Mouse (Mus musculus): ENCODE results near the gene Foxn3.

Foxn3 gene

GRCm38 (mm10) chr12:99562073-99562866 lies 1.1 kb downstream of the Foxn3 start:
- DNase-seq (ENCODE audit: low spot score in 2 of 2), result peak; percentile 14 to 30

DNA sequence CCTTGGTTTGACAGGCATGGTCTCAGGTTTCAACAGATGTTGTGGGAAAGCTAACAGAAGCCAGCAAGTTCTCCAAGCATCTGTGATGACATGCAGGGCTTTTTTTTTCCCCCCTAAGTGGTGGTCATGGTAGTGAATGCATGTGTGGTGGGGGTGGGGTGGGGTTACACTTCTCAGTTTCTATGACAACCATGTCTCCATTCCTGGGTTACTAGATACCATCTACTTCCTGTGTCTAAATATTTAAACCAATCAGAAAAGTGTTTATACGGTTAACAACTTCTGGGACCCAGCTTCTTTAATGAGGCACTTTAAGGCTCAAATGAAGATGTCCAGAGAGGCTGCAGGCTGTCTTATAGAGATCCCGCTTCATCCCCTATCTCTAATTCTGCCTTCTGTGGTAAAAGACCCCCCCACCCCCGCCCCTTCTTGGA lies 2.0 kb downstream of the Foxn3 start:
- no peak for DNase-seq (ENCODE audit: low spot score in 2 of 2)

GRCm38 (mm10) chr12:99560701-99561332 lies 2.6 kb downstream of the Foxn3 start:
- DNase-seq (ENCODE audit: low spot score in 2 of 2), result no peak

DNA sequence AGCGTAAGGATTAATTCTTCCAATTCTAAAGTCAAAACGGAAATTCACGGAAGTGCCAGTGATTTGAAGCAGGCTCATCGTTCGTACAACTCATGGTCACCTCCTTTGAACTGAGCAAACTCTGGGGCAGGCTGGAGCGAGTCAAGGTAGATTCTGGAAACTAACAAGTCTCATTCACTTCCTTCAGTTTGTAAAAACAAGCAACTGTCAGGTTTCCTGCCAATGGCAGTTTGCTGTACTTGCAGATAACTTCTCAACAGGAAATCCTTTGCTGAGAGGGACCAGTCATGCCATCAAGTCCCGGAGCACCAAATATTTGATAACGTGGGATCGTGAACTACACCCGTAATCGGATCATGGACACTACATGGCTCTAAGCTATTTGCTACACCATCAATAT lies 3.9 kb downstream of the Foxn3 start:
- DNase-seq (ENCODE audit: low spot score in 2 of 2), result no peak

DNA sequence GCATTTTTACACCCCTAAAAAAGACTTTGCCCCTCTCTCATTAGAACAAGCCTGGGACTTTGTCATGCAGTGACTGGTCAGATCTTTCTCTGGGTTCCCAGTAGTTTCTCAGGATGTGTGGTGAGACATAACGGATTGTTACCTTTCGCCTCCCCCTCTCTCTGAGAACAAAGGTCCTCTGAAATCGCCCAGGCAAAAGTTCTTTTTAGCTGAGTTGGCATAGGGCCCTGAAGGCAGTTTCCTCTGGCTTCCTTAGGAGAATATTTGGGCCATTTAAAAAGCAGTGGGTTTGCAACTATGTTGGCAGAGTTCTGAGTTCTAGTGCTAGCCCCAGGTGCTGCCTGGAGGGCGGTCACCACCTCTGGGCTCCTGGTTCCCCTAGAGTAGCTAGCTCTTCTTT lies 4.9 kb downstream of the Foxn3 start:
- no peak for DNase-seq (ENCODE audit: low spot score in 2 of 2)

- no peak for DNase-seq (ENCODE audit: low spot score in 2 of 2)
Observed at GRCm38 (mm10) chr12:99557498-99557897, 5.9 kb downstream of the Foxn3 start.

GRCm38 (mm10) chr12:99550629-99551028 lies 12.8 kb downstream of the Foxn3 start:
- no peak for DNase-seq (ENCODE audit: low spot score in 2 of 2)

DNA sequence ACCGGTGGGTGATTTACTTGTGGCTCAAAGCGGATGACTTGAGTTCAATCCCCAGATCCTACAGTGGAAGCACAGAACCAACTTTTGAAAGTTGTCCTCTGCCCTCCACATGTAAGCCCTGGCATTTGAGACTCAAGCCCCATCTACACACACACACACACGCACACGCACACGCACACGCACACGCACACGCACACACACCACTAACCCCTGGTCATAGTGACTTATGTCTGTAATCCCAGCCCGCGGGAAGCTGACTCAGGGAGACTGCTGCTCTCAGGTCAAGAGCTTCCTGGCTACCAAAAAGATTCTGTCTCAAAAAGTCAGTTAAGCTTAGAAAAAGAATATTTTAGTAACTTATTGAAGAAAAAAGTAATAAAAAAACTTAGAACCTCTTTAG lies 13.6 kb downstream of the Foxn3 start:
- DNase-seq (ENCODE audit: low spot score in 2 of 2), result no peak

GRCm38 (mm10) chr12:99548419-99548818 lies 15.0 kb downstream of the Foxn3 start:
- DNase-seq (ENCODE audit: low spot score in 2 of 2), result no peak

- DNase-seq (ENCODE audit: low spot score in 2 of 2), result no peak
Observed at GRCm38 (mm10) chr12:99547295-99547694, 16.1 kb downstream of the Foxn3 start.

- no peak for DNase-seq (ENCODE audit: low spot score in 2 of 2)
Observed at GRCm38 (mm10) chr12:99545270-99545770, 18.1 kb downstream of the Foxn3 start.

GRCm38 (mm10) chr12:99544262-99545128 lies 18.9 kb downstream of the Foxn3 start:
- DNase-seq (ENCODE audit: low spot score in 2 of 2), result no peak

DNA sequence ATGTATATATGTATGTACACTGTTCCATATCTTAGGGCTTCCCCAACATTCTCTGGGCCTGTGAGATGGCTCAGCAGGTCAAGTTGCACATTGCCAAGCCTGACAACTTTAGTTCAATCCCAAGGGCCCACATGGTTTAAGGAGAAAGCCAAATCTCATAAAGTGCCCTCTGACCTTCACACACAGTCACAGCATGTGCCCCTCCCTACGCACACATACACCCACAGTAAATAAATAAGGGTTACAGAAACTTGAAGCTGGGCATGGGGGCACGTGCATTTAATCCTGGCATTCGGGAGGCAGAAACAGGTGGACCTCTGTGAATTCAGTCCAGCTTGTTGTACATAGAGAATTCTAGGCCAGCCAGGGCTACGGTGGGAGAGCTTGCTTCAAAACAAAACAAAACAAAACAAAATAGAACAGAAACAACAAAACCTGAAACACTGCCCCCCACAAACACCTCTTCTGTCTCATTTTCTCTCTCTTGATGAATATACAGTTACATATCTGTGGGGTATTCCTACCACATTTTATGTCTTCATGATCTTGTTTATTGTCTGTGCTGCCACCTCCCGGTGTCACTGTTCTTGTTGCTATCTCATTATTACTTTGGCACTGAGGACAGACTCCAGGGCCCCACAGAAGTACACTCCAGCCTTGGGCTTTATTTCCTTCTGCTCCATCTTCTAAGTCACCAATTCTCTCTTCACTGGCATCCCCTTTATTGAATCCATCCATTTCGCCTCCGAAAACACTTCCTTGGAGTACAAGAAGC lies 19.8 kb downstream of the Foxn3 start:
- no peak for DNase-seq (ENCODE audit: low spot score in 2 of 2)

DNA sequence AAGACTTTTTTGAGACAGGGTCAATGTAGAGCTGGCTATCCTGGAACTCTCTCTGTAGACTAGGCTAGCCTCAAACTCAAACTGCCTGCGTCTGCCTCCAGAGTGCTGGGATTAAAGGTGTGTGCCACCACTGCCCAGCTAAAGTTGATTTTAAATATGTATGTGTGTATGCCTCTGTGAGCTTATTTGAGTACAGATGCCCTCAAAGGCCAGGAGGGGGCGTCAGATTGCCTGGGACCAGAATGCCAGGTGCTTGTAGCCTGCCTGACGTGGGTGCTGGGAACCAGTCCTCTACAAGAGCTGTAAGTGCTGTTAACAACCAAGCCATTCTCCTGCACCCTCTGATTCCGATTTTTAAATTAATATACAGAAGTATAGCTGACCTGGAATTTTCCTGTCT lies 23.2 kb downstream of the Foxn3 start:
- DNase-seq (ENCODE audit: low spot score in 2 of 2), result no peak

GRCm38 (mm10) chr12:99537316-99537715 lies 26.1 kb downstream of the Foxn3 start:
- DNase-seq (ENCODE audit: low spot score in 2 of 2), result no peak

DNA sequence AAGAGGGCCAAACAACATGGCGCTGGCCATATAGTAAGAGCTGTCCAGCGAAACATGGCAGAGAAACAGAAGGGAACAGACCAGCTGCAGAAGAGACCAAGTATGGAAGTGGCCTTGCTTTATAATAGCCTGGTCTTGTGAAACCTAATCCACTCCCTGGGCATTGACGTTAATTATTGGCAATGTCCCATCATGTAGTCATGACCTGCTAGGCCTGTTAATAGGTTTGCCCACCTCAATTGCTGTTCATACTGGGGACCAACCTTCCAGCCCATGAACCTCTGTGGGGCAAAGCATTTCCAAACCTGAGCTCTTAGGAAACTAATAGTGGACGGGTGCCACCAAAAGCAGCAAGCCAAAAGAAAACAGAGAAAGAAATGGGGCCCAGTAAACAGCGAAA lies 27.0 kb downstream of the Foxn3 start:
- no peak for DNase-seq (ENCODE audit: low spot score in 2 of 2)

DNA sequence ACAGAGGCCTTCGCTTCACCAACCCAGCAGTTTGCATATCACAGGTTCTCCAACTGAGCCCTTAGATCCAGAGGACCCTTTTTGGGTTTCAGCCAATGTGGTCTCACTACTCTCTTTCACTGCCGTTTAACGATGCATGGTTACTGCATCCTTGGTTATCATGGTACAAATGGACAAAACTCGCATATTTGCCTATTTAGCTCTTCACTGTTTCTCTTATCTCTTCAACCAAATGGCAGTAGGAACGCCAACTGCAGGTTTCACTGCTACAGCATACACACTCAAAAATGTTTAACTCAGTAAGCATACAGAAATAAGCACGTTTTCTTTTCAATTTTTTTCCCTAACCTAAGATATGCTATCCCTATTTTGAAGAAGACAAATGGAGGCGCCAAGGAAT lies 31.0 kb downstream of the Foxn3 start:
- no peak for DNase-seq (ENCODE audit: low spot score in 2 of 2)

DNA sequence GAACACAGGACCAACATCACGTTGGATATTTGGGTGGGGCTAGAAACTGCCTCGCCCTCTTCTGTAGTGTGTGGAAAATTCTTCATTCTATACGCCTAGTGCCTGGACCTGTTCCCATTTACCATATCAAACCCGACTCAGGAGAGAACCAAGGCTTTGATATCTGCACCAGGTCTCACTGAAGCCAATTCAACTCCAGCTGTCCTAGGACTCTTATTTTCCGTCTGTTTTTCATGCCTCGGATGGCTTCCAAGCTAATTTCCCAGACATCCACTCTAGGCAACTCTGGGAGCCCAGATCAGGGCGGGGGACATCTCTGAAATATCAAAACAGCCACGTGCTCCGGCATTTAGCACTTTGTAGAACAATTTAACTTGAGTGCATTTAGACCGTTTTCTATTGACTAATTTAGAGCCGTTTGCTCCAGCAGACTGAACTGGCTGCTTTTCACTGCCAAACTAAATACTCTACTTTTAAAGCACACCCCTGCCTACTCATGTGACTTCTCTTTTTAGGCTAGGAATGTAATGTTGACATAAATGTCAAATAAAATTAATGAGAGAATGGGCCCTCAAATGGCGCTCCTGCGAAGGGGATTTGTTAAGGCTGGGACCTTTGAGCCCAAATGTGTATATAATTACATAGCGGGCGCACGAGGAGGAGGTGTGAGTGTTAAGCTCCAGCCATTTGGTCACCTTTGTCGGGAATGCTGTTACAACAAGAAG lies 33.5 kb downstream of the Foxn3 start:
- DNase-seq (ENCODE audit: low spot score in 2 of 2), result no peak

GRCm38 (mm10) chr12:99528958-99529357 lies 34.4 kb downstream of the Foxn3 start:
- no peak for DNase-seq (ENCODE audit: low spot score in 2 of 2)

- DNase-seq (ENCODE audit: low spot score in 2 of 2), result no peak
Observed at GRCm38 (mm10) chr12:99527452-99527851, 35.9 kb downstream of the Foxn3 start.

Measured in right cerebral cortex, postnatal 36 days (tissue).